Mouse (Mus musculus) G1E (cell line): Measurements from ENCODE around the gene Banf1.

Experiments used
- CTCF ChIP-seq: IDR thresholded peaks from 2 replicates; pipeline ENCODE4 v1.5.1; 2012; ENCODE audit warnings: low read depth, low read length, inconsistent platforms, mixed read lengths
- GATA1 ChIP-seq: IDR thresholded peaks from 2 replicates; pipeline ENCODE4 v1.6.1; 2012; ENCODE audit warnings: borderline replicate concordance, low read length, inconsistent platforms, mixed read lengths
- GATA2 ChIP-seq: IDR thresholded peaks from 2 replicates; pipeline ENCODE4 v1.6.1; 2012; ENCODE audit warnings: low read depth, low read length, inconsistent platforms, borderline replicate concordance
- POLR2AphosphoS5 ChIP-seq: IDR thresholded peaks from 2 replicates; pipeline ENCODE4 v1.6.1; 2012; ENCODE audit warnings: low read depth, low read length, inconsistent platforms; ENCODE audit not compliant: insufficient replicate concordance
- TAL1 ChIP-seq: conservative IDR thresholded peaks from 2 replicates; pipeline ENCODE4 v1.6.1; 2012; ENCODE audit warnings: low read depth, low read length, inconsistent platforms, mixed read lengths

DNA sequence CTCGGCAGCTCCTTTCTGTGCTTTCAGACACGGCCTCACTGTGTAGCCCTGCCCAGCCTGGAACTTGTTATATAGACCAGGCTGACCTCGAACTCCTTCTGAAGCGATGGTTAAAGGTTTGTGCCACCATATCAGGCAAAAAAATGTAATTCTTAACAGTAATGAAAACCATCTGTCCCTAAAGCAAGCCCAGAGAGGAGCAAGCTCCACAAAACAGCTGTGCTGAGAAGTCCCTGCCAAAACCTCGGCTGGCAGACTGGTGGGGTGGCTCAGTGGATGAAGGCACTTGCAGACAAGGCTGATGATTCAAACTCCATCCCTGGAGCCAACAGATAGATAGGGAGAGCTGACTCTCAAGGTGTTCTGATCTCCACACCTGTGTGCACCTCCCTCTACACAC is 42.1 kb upstream of the Banf1 start:
- TF ChIP-seq GATA1 (no peak), POLR2AphosphoS5 (no peak), CTCF (no peak), TAL1 (no peak), GATA2 (no peak)
